Mouse (Mus musculus): ENCODE results near the gene Brox.

Gene Brox

GRCm38 (mm10) chr1:183272867-183273818, 23.9 kb downstream of the Brox start:
- 59% methylated on average over 10 of the region's 10 CpGs for WGBS

DNA sequence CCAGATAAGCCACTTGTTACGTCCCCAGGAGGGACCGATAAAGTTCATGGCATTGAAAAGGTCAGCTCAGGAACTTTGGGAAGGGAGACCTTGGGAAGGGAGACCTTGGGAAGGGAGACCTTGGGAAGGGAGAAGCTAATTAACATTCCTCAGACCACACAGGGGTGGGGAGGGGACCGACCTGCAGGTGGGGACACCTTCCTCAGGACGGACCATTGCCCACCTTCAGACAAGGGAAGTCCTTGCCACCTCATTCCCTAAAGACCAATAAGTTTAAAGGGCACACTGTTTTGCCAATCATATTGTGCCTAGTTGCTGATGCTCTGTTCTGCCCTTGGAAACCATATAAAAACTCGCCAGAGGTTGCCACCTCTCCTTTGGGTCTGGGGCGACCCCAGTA, 29.4 kb downstream of the Brox start:
- 75% methylated on average over 6 of the region's 6 CpGs for WGBS

- WGBS: 78% methylated on average over 14 of the region's 14 CpGs
Observed at GRCm38 (mm10) chr1:183265921-183266467, 31.1 kb downstream of the Brox start.

GRCm38 (mm10) chr1:183264145-183265008, 32.7 kb downstream of the Brox start:
- 66% methylated on average over 13 of the region's 13 CpGs for WGBS

- WGBS: 76% methylated on average over 10 of the region's 10 CpGs
Observed at GRCm38 (mm10) chr1:183252574-183252973, 44.5 kb downstream of the Brox start.

- 87% methylated on average over 2 of the region's 2 CpGs for WGBS
Observed at GRCm38 (mm10) chr1:183251818-183252217, 45.3 kb downstream of the Brox start.

DNA sequence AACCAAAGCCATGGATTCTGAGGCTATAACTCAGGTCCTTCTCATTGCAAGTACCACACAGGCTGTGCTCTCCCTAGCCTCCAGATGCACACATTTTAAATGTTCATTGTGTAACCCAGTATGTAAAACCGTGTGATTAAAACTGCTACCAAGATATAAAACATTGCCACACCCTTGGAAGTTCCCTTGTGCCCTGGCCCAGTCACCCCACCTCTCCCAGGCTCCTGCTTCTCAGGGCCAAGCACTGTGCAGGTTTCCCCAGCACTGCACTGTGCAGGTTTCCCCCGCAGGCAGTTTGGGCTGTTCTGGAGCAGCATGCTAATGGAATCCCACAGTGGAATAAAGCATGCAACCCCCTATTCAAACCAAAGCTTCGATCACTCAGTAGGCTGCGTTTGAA, 46.5 kb downstream of the Brox start:
- 75% methylated on average over 4 of the region's 4 CpGs for WGBS

GRCm38 (mm10) chr1:183248144-183248543, 48.9 kb downstream of the Brox start:
- 62% methylated on average over 1 of the region's 1 CpGs for WGBS

DNA sequence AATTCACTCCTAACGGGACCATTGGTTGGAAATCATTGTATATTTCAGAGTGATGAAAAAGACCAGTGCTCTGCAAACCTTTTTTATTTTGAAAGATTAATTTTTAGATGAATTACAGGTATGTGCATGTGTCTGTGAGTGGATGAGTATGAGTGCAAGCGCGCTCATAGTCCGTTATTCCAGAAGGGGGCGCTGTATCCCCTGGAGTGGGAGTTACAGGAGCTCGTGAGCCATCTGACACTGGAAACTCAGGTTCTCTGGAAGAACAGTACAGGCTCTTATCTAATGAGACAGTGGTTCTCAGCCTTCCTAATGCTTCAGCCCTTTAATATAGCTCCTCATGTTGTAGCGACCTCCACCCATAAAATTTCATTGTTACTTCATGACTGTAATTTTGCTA, 53.8 kb downstream of the Brox start:
- 77% methylated on average over 7 of the region's 7 CpGs for WGBS

DNA sequence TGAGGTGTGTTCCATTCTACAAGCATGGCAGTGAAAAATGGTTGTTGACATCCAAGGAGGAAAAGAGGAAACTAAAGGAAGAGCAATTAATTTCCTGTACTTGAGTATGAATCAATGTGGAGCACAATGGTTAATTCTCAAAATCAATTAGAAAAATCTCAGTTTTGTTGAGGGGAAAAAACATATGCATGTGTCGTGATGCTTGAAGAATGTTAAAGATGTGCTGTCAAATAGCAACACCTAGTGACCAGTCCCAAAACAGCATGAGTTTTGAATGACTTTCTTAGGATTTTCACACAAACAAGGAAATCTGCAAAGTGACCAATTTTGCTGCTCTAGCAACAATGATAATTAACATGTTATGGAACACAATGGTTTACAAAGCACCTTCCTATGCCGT, 59.2 kb downstream of the Brox start:
- WGBS: 18% methylated on average over 2 of the region's 2 CpGs

GRCm38 (mm10) chr1:183236460-183236859, 60.6 kb downstream of the Brox start:
- WGBS: 91% methylated on average over 5 of the region's 5 CpGs

DNA sequence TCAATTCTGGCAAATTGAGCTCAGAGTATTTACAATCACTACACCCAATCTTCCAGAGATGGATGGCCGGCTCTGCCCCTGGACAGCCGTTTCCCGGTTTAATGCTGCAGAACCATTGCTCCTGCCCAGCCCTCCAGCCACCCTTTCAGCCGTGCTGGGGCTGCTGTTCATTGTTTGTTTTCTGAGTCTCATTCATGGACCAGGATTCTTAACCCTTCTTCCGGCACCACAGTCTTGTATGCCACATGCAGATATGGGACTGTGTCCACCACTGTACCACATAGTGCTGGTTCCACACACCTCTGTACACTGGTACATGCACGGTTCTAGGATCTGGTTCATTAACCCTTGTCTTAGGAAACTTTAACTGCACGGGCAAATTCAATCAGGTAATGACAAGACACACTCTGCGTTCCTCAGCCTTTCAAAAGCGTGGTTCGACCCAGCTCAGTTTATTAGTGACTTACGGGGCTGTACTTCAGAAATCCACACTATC, 63.3 kb downstream of the Brox start:
- 89% methylated on average over 11 of the region's 11 CpGs for WGBS

DNA sequence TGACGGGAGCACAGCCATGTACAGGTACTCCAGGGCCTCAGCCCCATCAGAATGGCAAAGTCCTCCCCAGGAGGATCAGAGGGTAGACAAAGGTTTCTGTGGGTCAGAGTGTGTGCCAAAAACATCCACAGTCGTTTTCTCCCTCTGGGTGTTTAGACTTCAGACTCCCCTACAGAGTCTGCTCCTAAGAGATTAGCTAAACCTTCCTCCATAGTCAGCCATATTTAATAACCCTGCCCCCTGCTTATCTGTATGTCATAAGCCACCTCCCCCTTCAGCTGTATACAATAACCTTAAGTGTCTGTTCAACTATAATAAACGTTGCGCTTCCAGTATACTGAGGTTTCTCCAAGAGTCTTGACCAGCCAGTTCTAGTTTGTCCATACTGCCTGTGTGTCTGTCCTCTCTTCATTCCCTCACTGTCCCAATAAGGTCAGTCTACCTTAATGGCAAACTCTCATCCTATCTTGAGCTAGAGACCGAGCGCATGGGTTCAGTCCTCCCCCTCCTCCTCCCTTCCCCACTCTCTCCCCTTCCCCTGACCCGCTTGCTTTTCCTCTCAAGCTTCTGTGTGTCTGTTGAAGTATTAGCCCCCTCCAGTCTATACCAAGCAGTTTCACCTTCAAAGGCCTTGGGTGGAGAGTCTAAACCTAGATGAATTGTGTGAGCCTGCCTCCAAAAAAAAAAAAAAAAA, 63.9 kb downstream of the Brox start:
- WGBS: 89% methylated on average over 7 of the region's 7 CpGs

DNA sequence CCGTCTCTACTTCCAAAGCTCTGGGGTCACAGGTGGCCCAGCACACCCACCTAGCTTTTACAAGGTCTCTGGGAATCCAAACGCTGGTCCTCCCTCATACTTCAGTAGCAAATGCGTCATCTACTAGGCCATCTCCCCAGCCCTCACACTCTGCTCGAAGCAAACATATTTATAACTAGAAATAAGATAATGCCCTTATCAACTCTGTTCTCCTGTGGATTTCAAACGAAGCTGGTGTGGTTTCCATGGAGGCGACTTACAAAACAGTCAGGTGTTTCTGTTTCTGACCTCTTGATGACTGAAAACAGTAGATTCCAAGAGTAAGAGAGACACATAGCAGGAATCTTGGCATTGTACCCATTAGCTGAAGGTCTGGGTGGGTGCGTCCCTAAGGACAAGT, 69.6 kb downstream of the Brox start:
- 89% methylated on average over 7 of the region's 7 CpGs for WGBS
